Mouse (Mus musculus) granulocyte monocyte progenitor cell, adult 5-6 weeks (primary cell): ENCODE results near the gene C87977. TPM values are rescaled to one million over a fixed set of nuclear protein-coding genes. Genes with fewer than 3 reads are reported as not detected.
"Not testable (repeated sequence)": the region's sequence is repeated elsewhere in the genome, so short reads cannot be mapped to it uniquely, and the experiment has no call there.

Experiments used
- ATAC-seq: replicated peaks from 2 replicates; pipeline ENCODE4 v1.8.0; 2016; ENCODE audit warnings: mild to moderate bottlenecking, moderate TSS enrichment, inconsistent platforms; ENCODE audit not compliant: poor library complexity, severe bottlenecking
- total RNA-seq, 2 experiments: library from RNA; stranded (forward) in 1 of 2; stranded (reverse) in 1 of 2; fragments of 200-712, 200-1000 nt in 1 of 2; fragments of >200 nt in 1 of 2; fragmentation: Nextera tagmentation in 1 of 2; gene quantifications; 2 replicates each; pipeline ENCODE4 v1.2.3; 2014 to 2017

C87977 gene
- total RNA-seq (2014; fragmentation: Nextera tagmentation) (not detected in 2 replicates), total RNA-seq (2017) (not detected in 2 replicates)

- not testable (repeated sequence) for ATAC-seq
Observed at GRCm38 (mm10) chr4:144213218-144213617, at the start of gene C87977. Gene C87977, minus strand, starts transcription at chr4:144213318.

GRCm38 (mm10) chr4:144254768-144255167 lies 41.6 kb upstream of the C87977 start:
- ATAC-seq = peak; percentile 30; the same call in 1 of the 2 replicates

GRCm38 (mm10) chr4:144190419-144190818 lies 22.7 kb downstream of the C87977 start, which contains the start of gene Oog2:
Gene Oog2, plus strand, starts transcription at chr4:144190719.
- no peak for ATAC-seq

- no peak for ATAC-seq
Observed at GRCm38 (mm10) chr4:144162563-144162962, 50.6 kb downstream of the C87977 start, which contains the start of gene Oog3. Gene Oog3, minus strand, starts transcription at chr4:144162663.

Other genes starting within 250 kb of the C87977 start
- gene Gm13101, start 246.4 kb downstream of the C87977 start, total RNA-seq (2014; fragmentation: Nextera tagmentation) = not detected in 2 replicates
- gene Gm13101, start 246.4 kb downstream of the C87977 start, total RNA-seq (2017) = not detected in 2 replicates
- gene Pramef17, start 218.9 kb downstream of the C87977 start, total RNA-seq (2014; fragmentation: Nextera tagmentation) = not detected in 2 replicates
- not detected in 2 replicates for gene Pramef17, start 218.9 kb downstream of the C87977 start, total RNA-seq (2017)
- gene Pramel4, start 154.2 kb downstream of the C87977 start, total RNA-seq (2014; fragmentation: Nextera tagmentation) = not detected in 2 replicates
- not detected in 2 replicates for gene Pramel4, start 154.2 kb downstream of the C87977 start, total RNA-seq (2017)
- gene Gm13102, start 106.8 kb downstream of the C87977 start, total RNA-seq (2014; fragmentation: Nextera tagmentation) = not detected in 2 replicates
- not detected in 2 replicates for gene Gm13102, start 106.8 kb downstream of the C87977 start, total RNA-seq (2017)
- gene Oog3, start 50.7 kb downstream of the C87977 start, total RNA-seq (2014; fragmentation: Nextera tagmentation) = not detected in 2 replicates
- not detected in 2 replicates for gene Oog3, start 50.7 kb downstream of the C87977 start, total RNA-seq (2017)
- gene Oog2, start 22.6 kb downstream of the C87977 start, total RNA-seq (2014; fragmentation: Nextera tagmentation) = not detected in 2 replicates
- not detected in 2 replicates for gene Oog2, start 22.6 kb downstream of the C87977 start, total RNA-seq (2017)
- not detected in 2 replicates for gene Pramel5, start 67.2 kb upstream of the C87977 start, total RNA-seq (2014; fragmentation: Nextera tagmentation)
- not detected in 2 replicates for gene Pramel5, start 67.2 kb upstream of the C87977 start, total RNA-seq (2017)
- not detected in 2 replicates for gene Gm13128, start 116.9 kb upstream of the C87977 start, total RNA-seq (2014; fragmentation: Nextera tagmentation)
- not detected in 2 replicates for gene Gm13128, start 116.9 kb upstream of the C87977 start, total RNA-seq (2017)
- not detected in 2 replicates for gene Gm13119, start 144.6 kb upstream of the C87977 start, total RNA-seq (2014; fragmentation: Nextera tagmentation)
- not detected in 2 replicates for gene Gm13119, start 144.6 kb upstream of the C87977 start, total RNA-seq (2017)
- not detected in 2 replicates for gene Pramef20, start 164.6 kb upstream of the C87977 start, total RNA-seq (2014; fragmentation: Nextera tagmentation)
- not detected in 2 replicates for gene Pramef20, start 164.6 kb upstream of the C87977 start, total RNA-seq (2017)
- gene Pramef12, start 195.1 kb upstream of the C87977 start, total RNA-seq (2014; fragmentation: Nextera tagmentation) = not detected in 2 replicates
- not detected in 2 replicates for gene Pramef12, start 195.1 kb upstream of the C87977 start, total RNA-seq (2017)
- gene 1700012P22Rik, start 225.5 kb upstream of the C87977 start, total RNA-seq (2014; fragmentation: Nextera tagmentation) = not detected in 2 replicates
- gene 1700012P22Rik, start 225.5 kb upstream of the C87977 start, total RNA-seq (2017) = not detected in 2 replicates
- not detected in 2 replicates for gene Gm9944, start 240.0 kb upstream of the C87977 start, total RNA-seq (2014; fragmentation: Nextera tagmentation)
- not detected in 2 replicates for gene Gm9944, start 240.0 kb upstream of the C87977 start, total RNA-seq (2017)